Mouse (Mus musculus) limb, embryonic 14.5 days (tissue): ENCODE results near the gene Gm42791. TPM values are rescaled to one million over a fixed set of nuclear protein-coding genes. Genes with fewer than 3 reads are reported as not detected.
A peak's percentile ranks its signal among the peaks of the same experiment; 100 is the strongest.

Experiments
- ATAC-seq: fragments of 200-750 bp; cut with Nextera tagmentation; 2 replicates; pipeline ENCODE4 v1.8.0; 2017; ENCODE audit warnings: low read depth, moderate number of reproducible peaks, moderate TSS enrichment; ENCODE audit not compliant: low FRiP score
- DNase-seq: peaks from one replicate; pipeline ENCODE4 v3.0.0-alpha.2; 2015; ENCODE audit warnings: low spot score
- H3K27ac ChIP-seq: fragments of 300-500 bp; sonication (generic); replicated peaks from 2 replicates; pipeline ENCODE4 v1.5.1; 2014; ENCODE audit warnings: low read depth, mild to moderate bottlenecking, low read length, moderate library complexity, mixed read lengths
- H3K27me3 ChIP-seq: fragments of 300-500 bp; sonication (generic); 2 replicates; pipeline ENCODE4 v1.6.1; 2014; ENCODE audit warnings: low read length, mixed read lengths; ENCODE audit not compliant: control insufficient read depth, insufficient read depth
- H3K36me3 ChIP-seq: fragments of 300-500 bp; sonication (generic); 2 replicates; pipeline ENCODE4 v1.6.1; 2014; ENCODE audit warnings: mild to moderate bottlenecking, low read length, moderate library complexity, mixed read lengths; ENCODE audit not compliant: control insufficient read depth, insufficient read depth
- H3K4me1 ChIP-seq: fragments of 300-500 bp; sonication (generic); 2 replicates; pipeline ENCODE4 v1.6.1; 2014; ENCODE audit warnings: antibody characterized with exemption, low read length, mixed read lengths; ENCODE audit not compliant: control insufficient read depth, insufficient read depth
- H3K4me2 ChIP-seq: fragments of 300-500 bp; sonication (generic); replicated peaks from 2 replicates; pipeline ENCODE4 v1.6.1; 2014; ENCODE audit warnings: low read depth, mild to moderate bottlenecking, low read length, moderate library complexity; ENCODE audit not compliant: severe bottlenecking
- H3K4me3 ChIP-seq: fragments of 300-500 bp; sonication (generic); replicated peaks from 2 replicates; pipeline ENCODE4 v1.5.1; 2014; ENCODE audit warnings: low read length
- H3K9ac ChIP-seq: fragments of 300-500 bp; sonication (generic); 2 replicates; pipeline ENCODE4 v1.6.1; 2014; ENCODE audit warnings: mild to moderate bottlenecking, low read depth, low read length, moderate library complexity; ENCODE audit not compliant: severe bottlenecking
- H3K9me3 ChIP-seq: fragments of 300-500 bp; sonication (generic); 2 replicates; pipeline ENCODE4 v1.6.1; 2016; ENCODE audit warnings: low read length; ENCODE audit not compliant: control insufficient read depth
- POLR2A ChIP-seq: fragments of 200-500 bp; IDR thresholded peaks from 2 replicates; pipeline ENCODE4 v1.8.0; 2012; ENCODE audit warnings: inconsistent platforms, mild to moderate bottlenecking, moderate library complexity, borderline replicate concordance; ENCODE audit not compliant: insufficient read depth, insufficient read length; ENCODE audit errors: extremely low read depth
- WGBS: fragments of 180-500 bp; shearing (Covaris S2); extraction: QIAGEN DNeasy Blood & Tissue Kit; methylation state at CpG from one replicate; pipeline ENCODE4 v1.1.7; 2014; 5-methylcytosine and 5-hydroxymethylcytosine counted together
- polyA plus RNA-seq, 2 experiments: library from polyadenylated mRNA; depleted of rRNA in 1 of 2; stranded (reverse) in 1 of 2; unstranded in 1 of 2; fragments of >200 nt; fragmentation: Nextera tagmentation in 1 of 2; extraction: Ambion mirVana in 1 of 2; gene quantifications; 2 replicates each; pipeline versions ENCODE4 v1.2.1 to v1.2.3; 2012 to 2014

The Gm42791 gene
- polyA plus RNA-seq, 2 experiments = not detected

- peak overlapping the region; percentile 94 for H3K27ac ChIP-seq
- H3K4me2 ChIP-seq = peak overlapping the region; percentile 46
- no peak for TF ChIP-seq POLR2A
- peak overlapping the region; percentile 77 for H3K4me3 ChIP-seq
- ATAC-seq = no peak
- peak overlapping the region; percentile 89 for H3K9ac ChIP-seq
- 0 out of 2 replicates have a peak, but pooled peaks cover 3% of the 10 kb centered on the region for H3K36me3 ChIP-seq
- no peaks in the 10 kb centered on the region for H3K27me3 ChIP-seq
- H3K9me3 ChIP-seq = no peaks in the 10 kb centered on the region
- H3K4me1 ChIP-seq = peaks cover 6% of the 10 kb centered on the region
- WGBS = 25% methylated on average over 5 of the region's 5 CpGs
- DNase-seq = no peak
Observed at GRCm38 (mm10) chr5:148927717-148928223, 67.2 kb downstream of the Gm42791 start.

GRCm38 (mm10) chr5:148924586-148924985, 70.4 kb downstream of the Gm42791 start:
- Histone ChIP-seq H3K27me3 (no peaks in the 10 kb centered on the region), H3K9ac (no peak overlapping the region), H3K27ac (no peak overlapping the region), H3K4me3 (no peak overlapping the region), H3K4me1 (peaks cover 6% of the 10 kb centered on the region), H3K4me2 (no peak overlapping the region), H3K36me3 (peaks cover 9% of the 10 kb centered on the region; the same call in 1 of the 2 replicates), H3K9me3 (no peaks in the 10 kb centered on the region)
- ATAC-seq (no peak), DNase-seq (no peak)
- WGBS = 82% methylated on average over 12 of the region's 12 CpGs
- TF ChIP-seq POLR2A = no peak

- no peak overlapping the region for H3K4me2 ChIP-seq
- ATAC-seq (no peak), DNase-seq (no peak)
- H3K4me3 ChIP-seq = no peak overlapping the region
- H3K4me1 ChIP-seq = peaks cover 3% of the 10 kb centered on the region
- no peaks in the 10 kb centered on the region for H3K27me3 ChIP-seq
- H3K9ac ChIP-seq = no peak overlapping the region
- no peak for TF ChIP-seq POLR2A
- WGBS = 88% methylated on average over 9 of the region's 9 CpGs
- H3K36me3 ChIP-seq = peaks cover 15% of the 10 kb centered on the region; the same call in 1 of the 2 replicates
- no peaks in the 10 kb centered on the region for H3K9me3 ChIP-seq
- no peak overlapping the region for H3K27ac ChIP-seq
Observed at GRCm38 (mm10) chr5:148924051-148924450, 70.9 kb downstream of the Gm42791 start.

GRCm38 (mm10) chr5:148923408-148923807, 71.5 kb downstream of the Gm42791 start:
- 0 out of 2 replicates have a peak, but pooled peaks cover 3% of the 10 kb centered on the region for H3K4me1 ChIP-seq
- no peak for ATAC-seq
- no peak overlapping the region for H3K4me3 ChIP-seq
- no peaks in the 10 kb centered on the region for H3K27me3 ChIP-seq
- H3K4me2 ChIP-seq = no peak overlapping the region
- no peak for DNase-seq
- H3K9me3 ChIP-seq = no peaks in the 10 kb centered on the region
- peaks cover 21% of the 10 kb centered on the region for H3K36me3 ChIP-seq
- TF ChIP-seq POLR2A = no peak
- no peak overlapping the region for H3K9ac ChIP-seq
- WGBS = 68% methylated on average over 10 of the region's 10 CpGs
- no peak overlapping the region for H3K27ac ChIP-seq

GRCm38 (mm10) chr5:148922773-148923172, 72.2 kb downstream of the Gm42791 start:
- 80% methylated on average over 5 of the region's 5 CpGs for WGBS
- no peak for DNase-seq
- H3K9me3 ChIP-seq = no peaks in the 10 kb centered on the region
- no peak overlapping the region for H3K9ac ChIP-seq
- no peaks in the 10 kb centered on the region for H3K27me3 ChIP-seq
- H3K27ac ChIP-seq = no peak overlapping the region
- no peak for ATAC-seq
- no peak for TF ChIP-seq POLR2A
- no peak overlapping the region for H3K4me3 ChIP-seq
- 0 out of 2 replicates have a peak, but pooled peaks cover 3% of the 10 kb centered on the region for H3K4me1 ChIP-seq
- peaks cover 27% of the 10 kb centered on the region for H3K36me3 ChIP-seq
- no peak overlapping the region for H3K4me2 ChIP-seq
